Mouse (Mus musculus): ENCODE data around the gene Gfer.

GRCm38 (mm10) chr17:24732233-24732935 lies 36.4 kb upstream of the Gfer start:
- TF ChIP-seq CTCF (IDR thresholded peaks at IDR 0.05; ENCODE audit: insufficient read depth, low read depth, low read length), result no peak
- no peak for TF ChIP-seq POLR2A (IDR thresholded peaks at IDR 0.05; ENCODE audit: insufficient read depth, low read depth, low read length)

All from olfactory bulb, adult 2 months (tissue).